Mouse (Mus musculus): Measurements from ENCODE around the gene Spatc1l. TPM values are rescaled to one million over a fixed set of nuclear protein-coding genes. Genes with fewer than 3 reads are reported as not detected.

Spatc1l gene
- polyA plus RNA-seq, 1 experiment from 2014 or later, result not detected

Other genes with a start within 250 kb of the Spatc1l start
- 14.4 and 16.1 TPM in 2 replicates for gene Dip2a, start 217.0 kb upstream of the Spatc1l start, polyA plus RNA-seq (2016; fragmentation: Nextera tagmentation; extraction: Ambion mirVana)
- gene AC141477.1, start 121.8 kb upstream of the Spatc1l start, polyA plus RNA-seq (2016; fragmentation: Nextera tagmentation; extraction: Ambion mirVana), result not detected in 2 replicates
- 15.8 and 16.7 TPM in 2 replicates for gene Pcnt, start 119.5 kb upstream of the Spatc1l start, polyA plus RNA-seq (2016; fragmentation: Nextera tagmentation; extraction: Ambion mirVana)
- not detected in 2 replicates for gene 2610028H24Rik, start 113.2 kb upstream of the Spatc1l start, polyA plus RNA-seq (2016; fragmentation: Nextera tagmentation; extraction: Ambion mirVana)
- gene Mcm3ap, start 93.3 kb upstream of the Spatc1l start, polyA plus RNA-seq (2016; fragmentation: Nextera tagmentation; extraction: Ambion mirVana), result 83.3 and 91.8 TPM in 2 replicates
- gene Ybey, start 93.2 kb upstream of the Spatc1l start, polyA plus RNA-seq (2016; fragmentation: Nextera tagmentation; extraction: Ambion mirVana), result 8.0 and 8.5 TPM in 2 replicates
- gene Lss, start 30.7 kb upstream of the Spatc1l start, polyA plus RNA-seq (2016; fragmentation: Nextera tagmentation; extraction: Ambion mirVana), result 51.5 and 60.3 TPM in 2 replicates
- not detected in 2 replicates for gene Ftcd, start 13.4 kb downstream of the Spatc1l start, polyA plus RNA-seq (2016; fragmentation: Nextera tagmentation; extraction: Ambion mirVana)
- gene Col6a2, start 61.4 kb downstream of the Spatc1l start, polyA plus RNA-seq (2016; fragmentation: Nextera tagmentation; extraction: Ambion mirVana), result 53.0 and 68.6 TPM in 2 replicates
- 43.6 and 62.6 TPM in 2 replicates for gene Col6a1, start 163.9 kb downstream of the Spatc1l start, polyA plus RNA-seq (2016; fragmentation: Nextera tagmentation; extraction: Ambion mirVana)